ENCODE assay signal across 9 mouse cellular contexts in the genomic region with DNA sequence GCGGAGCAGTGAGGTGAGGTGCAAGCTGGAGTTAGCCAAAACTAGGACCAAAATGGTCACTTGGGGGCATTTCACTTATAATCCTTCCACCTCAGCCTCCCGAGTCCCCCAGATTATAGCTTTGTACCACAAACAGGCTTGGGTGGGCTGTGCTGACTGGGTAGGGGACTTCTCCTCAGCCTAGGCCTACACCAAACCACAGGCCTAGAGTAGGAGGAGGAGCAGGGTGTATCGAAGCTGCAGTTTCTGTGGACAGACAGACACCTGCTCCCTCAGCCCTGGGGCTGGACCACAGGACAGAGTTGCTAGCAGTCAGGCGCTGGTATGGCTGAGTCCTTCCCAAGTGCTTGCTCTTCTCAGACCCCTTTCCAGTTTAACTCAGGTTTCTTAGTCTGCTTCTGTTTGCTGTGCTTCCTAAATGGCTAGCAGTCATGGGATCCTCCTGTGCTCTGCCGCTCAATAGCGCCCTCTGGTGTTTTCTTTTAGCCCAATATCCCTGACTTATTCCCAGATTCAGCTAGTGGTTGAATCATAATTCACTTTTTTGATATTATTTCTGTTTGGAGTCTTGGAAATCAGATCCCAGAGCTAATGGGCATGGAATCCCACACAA. TPM values are rescaled to one million over a fixed set of nuclear protein-coding genes. Genes with fewer than 3 reads are reported as not detected.
DNase-seq lines count a peak whose midpoint lies in the region; ATAC-seq and TF ChIP-seq lines count a peak whose summit lies in the region.
"Had no signal": no experiment of that assay in that cellular context is flagged by ENCODE, and none has a peak within 500 bp of the region (broad histone marks: within the 10 kb centered on the region; RNA-seq: fewer than 3 reads in every experiment).

No protein-coding gene starts in this region.

- H3K4me1 ChIP-seq in bone marrow macrophage, adult 2 months (ENCODE audit: control insufficient read depth, insufficient read depth, low read length): no peaks in the 10 kb centered on the region
- no peaks in the 10 kb centered on the region for H3K4me1 ChIP-seq in embryonic facial prominence, embryonic 14.5 days (ENCODE audit: control insufficient read depth, insufficient read depth, low read length)
- 0 out of 2 replicates have a peak, but pooled peaks cover 3% of the 10 kb centered on the region for H3K4me1 ChIP-seq in neural tube, embryonic 12.5 days

- 51% methylated on average over 6 of the region's 6 CpGs for WGBS in embryonic facial prominence, embryonic 14.5 days
- 42% methylated on average over 6 of the region's 6 CpGs for WGBS in neural tube, embryonic 12.5 days

- TF ChIP-seq POLR2A in bone marrow macrophage, adult 2 months (IDR thresholded peaks at IDR 0.05; ENCODE audit: borderline replicate concordance, low read depth, low read length): no peak

- DNase-seq in ovary, postnatal 14 days (ENCODE audit: low spot score): peak; percentile 50
- DNase-seq in ovary, adult 18-20 months (ENCODE audit: low spot score): no peak
- peak; percentile 67 for DNase-seq in embryonic facial prominence, embryonic 14.5 days (ENCODE audit: low spot score)
- peak; percentile 77 for DNase-seq in hindlimb bud, embryonic 11.5 days (ENCODE audit: extremely low spot score, low read depth, low spot score)
- peak; percentile 43 to 58 for DNase-seq in left cerebral cortex, postnatal 36 days (ENCODE audit: low spot score in 2 of 2)
- DNase-seq in yolk sac, embryonic 10.5 days (ENCODE audit: low spot score): no peak

- no peaks in the 10 kb centered on the region for H3K27me3 ChIP-seq in embryonic facial prominence, embryonic 14.5 days (replicated peaks; ENCODE audit: control insufficient read depth, insufficient read depth, low read length)
- no peaks in the 10 kb centered on the region for H3K27me3 ChIP-seq in neural tube, embryonic 12.5 days (replicated peaks)

- peak; percentile 41 for TF ChIP-seq CTCF in bone marrow macrophage, adult 2 months (IDR thresholded peaks at IDR 0.05; ENCODE audit: low read depth, low read length)

- H3K4me3 ChIP-seq in bone marrow macrophage, adult 2 months (ENCODE audit: insufficient read depth, low read length): no peak overlapping the region
- no peak overlapping the region for H3K4me3 ChIP-seq in embryonic facial prominence, embryonic 14.5 days (ENCODE audit: low read depth, low read length)
- no peak overlapping the region for H3K4me3 ChIP-seq in neural tube, embryonic 12.5 days
- H3K4me3 ChIP-seq: erythroblast, embryonic 14.5 days had no signal

- H3K4me2 ChIP-seq in embryonic facial prominence, embryonic 14.5 days (ENCODE audit: low read depth, low read length): no peak overlapping the region
- H3K4me2 ChIP-seq in neural tube, embryonic 12.5 days (replicated peaks): no peak overlapping the region

- intact Hi-C loops in left cerebral cortex, postnatal 36 days (cut with DNase I): loop anchor here (2.0 kb wide), 2 partner anchors 156 to 168 kb away; no protein-coding TSS in a partner anchor

- no peaks in the 10 kb centered on the region for H3K9me3 ChIP-seq in embryonic facial prominence, embryonic 14.5 days (ENCODE audit: control insufficient read depth, low read length)
- no peaks in the 10 kb centered on the region for H3K9me3 ChIP-seq in neural tube, embryonic 12.5 days

- no peak overlapping the region for H3K9ac ChIP-seq in embryonic facial prominence, embryonic 14.5 days (ENCODE audit: low read depth, low read length)
- no peak overlapping the region for H3K9ac ChIP-seq in neural tube, embryonic 12.5 days

- ATAC-seq in embryonic facial prominence, embryonic 14.5 days (ENCODE audit: low read depth): no peak
- ATAC-seq in neural tube, embryonic 12.5 days (ENCODE audit: low FRiP score, low read depth): peak; percentile 63

- H3K27ac ChIP-seq in bone marrow macrophage, adult 2 months (ENCODE audit: insufficient read depth, low read depth, low read length): no peak overlapping the region
- no peak overlapping the region for H3K27ac ChIP-seq in embryonic facial prominence, embryonic 14.5 days (replicated peaks; ENCODE audit: low read depth, low read length)
- no peak overlapping the region for H3K27ac ChIP-seq in neural tube, embryonic 12.5 days

- H3K36me3 ChIP-seq in embryonic facial prominence, embryonic 14.5 days (ENCODE audit: control insufficient read depth, insufficient read depth, low read length): no peaks in the 10 kb centered on the region
- H3K36me3 ChIP-seq in neural tube, embryonic 12.5 days: no peaks in the 10 kb centered on the region

RNA-seq across cellular contexts. Expression of a gene that starts 50.4 kb away (rescaled TPM):
- polyA plus RNA-seq in bone marrow macrophage, adult 2 months (2012; ENCODE audit: insufficient read depth, insufficient read length, missing spikeins): not detected in 2 replicates
- polyA plus RNA-seq in embryonic facial prominence, embryonic 14.5 days (2014; fragmentation: Nextera tagmentation; extraction: Ambion mirVana): 0.59 and 0.72 TPM in 2 replicates
- total RNA-seq in left cerebral cortex, postnatal 36 days (2021): under 1 TPM; 0.76 to 0.93 TPM
- polyA plus RNA-seq in neural tube, embryonic 12.5 days (2016; fragmentation: Nextera tagmentation; extraction: Ambion mirVana): 0.11 and 0.38 TPM in 2 replicates
- polyA plus RNA-seq: erythroblast, embryonic 14.5 days had no signal

Comparison
In these comparisons a context has a peak if more than half of its experiments do, and no peak if none do; other contexts are left out.
1. DNase-seq: peak in ovary, postnatal 14 days (single experiment), embryonic facial prominence, embryonic 14.5 days (single experiment), hindlimb bud, embryonic 11.5 days (single experiment) and left cerebral cortex, postnatal 36 days (2 of 2); none in ovary, adult 18-20 months (single experiment) and yolk sac, embryonic 10.5 days (single experiment).